Mouse (Mus musculus): ENCODE results near the gene Scin.

Scin gene

GRCm38 (mm10) chr12:40022344-40022743 lies 111.7 kb downstream of the Scin start:
- TF ChIP-seq GATA4 (IDR thresholded peaks at IDR 0.05; ENCODE audit: insufficient replicate concordance, low read length), result no peak

GRCm38 (mm10) chr12:40017955-40018505 lies 116.0 kb downstream of the Scin start:
- TF ChIP-seq GATA4 (IDR thresholded peaks at IDR 0.05; ENCODE audit: insufficient replicate concordance, low read length), result no peak

GRCm38 (mm10) chr12:40016648-40017460 lies 117.2 kb downstream of the Scin start:
- peak; percentile 98 for TF ChIP-seq GATA4 (IDR thresholded peaks at IDR 0.05; ENCODE audit: insufficient replicate concordance, low read length)

- TF ChIP-seq GATA4 (IDR thresholded peaks at IDR 0.05; ENCODE audit: insufficient replicate concordance, low read length), result no peak
Measured at GRCm38 (mm10) chr12:40016068-40016467, 118.0 kb downstream of the Scin start.

GRCm38 (mm10) chr12:40009866-40010265 lies 124.2 kb downstream of the Scin start:
- TF ChIP-seq GATA4 (IDR thresholded peaks at IDR 0.05; ENCODE audit: insufficient replicate concordance, low read length), result no peak
